Mouse (Mus musculus): ENCODE results near the gene Alas2.

DNA sequence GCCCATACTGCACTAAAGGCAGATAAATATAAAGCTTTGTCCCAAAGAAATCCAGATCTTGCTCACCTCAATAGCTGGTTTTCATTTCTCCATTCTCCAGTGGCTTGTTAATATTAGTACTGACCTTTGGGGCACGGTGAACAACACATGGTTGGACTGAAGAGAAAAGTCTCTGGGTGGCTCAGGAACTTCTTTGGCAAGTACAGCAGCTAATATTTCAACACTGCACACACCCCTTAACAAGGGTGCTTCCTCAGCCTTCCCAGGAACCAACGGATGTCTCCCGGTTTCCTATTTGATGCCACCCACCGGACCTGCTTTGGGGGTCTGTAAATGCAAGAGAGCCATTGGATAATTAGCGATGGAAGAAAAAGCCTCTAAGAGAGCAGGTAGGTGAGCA is 42.5 kb downstream of the Alas2 start, which contains the start of gene Apex2:
- TF ChIP-seq POLR2A (IDR thresholded peaks at IDR 0.05; ENCODE audit: low read depth, low read length) (no peak), CTCF (IDR thresholded peaks at IDR 0.05; ENCODE audit: extremely low read depth, insufficient read length, insufficient replicate concordance, low read depth, low read length) (no peak)

All from small intestine, adult 2 months (tissue).